In the genomic region with DNA sequence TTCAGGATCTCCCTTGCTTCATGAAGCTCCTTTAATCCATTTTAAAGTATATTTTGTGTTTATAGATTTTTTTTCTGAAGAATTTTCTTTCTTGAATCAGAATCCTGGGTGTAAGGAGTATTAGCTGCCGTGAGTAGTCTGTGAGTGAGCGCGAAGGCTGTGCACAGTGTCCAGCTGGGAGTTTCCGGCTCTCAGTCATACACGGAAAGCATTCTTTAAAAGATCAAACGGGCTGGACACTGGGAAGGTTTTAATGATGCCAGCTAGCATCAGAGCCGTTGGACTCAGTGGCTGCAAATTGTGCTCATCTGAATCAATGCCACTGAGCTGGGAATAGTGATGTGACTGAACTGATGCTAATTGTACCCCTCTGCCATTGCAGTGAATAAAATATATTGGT, we compare ENCODE assay signal across 11 mouse cellular contexts.
A peak's percentile ranks its signal among the peaks of the same experiment; 100 is the strongest.
DNase-seq lines count a peak whose midpoint lies in the region; ATAC-seq lines count a peak whose summit lies in the region.
"Had no signal": no experiment of that assay in that cellular context is flagged by ENCODE, and none has a peak within 500 bp of the region (broad histone marks: within the 10 kb centered on the region; RNA-seq: fewer than 3 reads in every experiment).

No protein-coding gene starts in this region.

- no peak overlapping the region for H3K4me3 ChIP-seq in neural tube, embryonic 13.5 days
- H3K4me3 ChIP-seq in neural tube, embryonic 15.5 days (replicated peaks): no peak overlapping the region
- no peak overlapping the region for H3K4me3 ChIP-seq in hindbrain, embryonic 13.5 days
- H3K4me3 ChIP-seq in kidney, embryonic 14.5 days (ENCODE audit: low read length): no peak overlapping the region

- H3K27ac ChIP-seq in neural tube, embryonic 13.5 days (replicated peaks): no peak overlapping the region
- H3K27ac ChIP-seq in neural tube, embryonic 15.5 days (replicated peaks): no peak overlapping the region
- H3K27ac ChIP-seq in hindbrain, embryonic 13.5 days: peak overlapping the region; percentile 31; the same call in 1 of the 2 replicates
- H3K27ac ChIP-seq in kidney, embryonic 14.5 days (ENCODE audit: low read depth, low read length): no peak overlapping the region

- DNase-seq in cerebellum, postnatal 36 days: peak; percentile 16 to 30
- no peak for DNase-seq in cerebellum, adult 9-10 months
- peak; percentile 35 for DNase-seq in retina, embryonic 14.5 days (ENCODE audit: low spot score)
- no peak for DNase-seq in kidney, postnatal 4 days
- DNase-seq: kidney, postnatal 25 days; lung, adult 18-20 months; thymus, postnatal 4 days had no signal

- no peak for ATAC-seq in neural tube, embryonic 13.5 days (ENCODE audit: low read depth)
- ATAC-seq in neural tube, embryonic 15.5 days (ENCODE audit: low FRiP score): no peak
- ATAC-seq in hindbrain, embryonic 13.5 days (ENCODE audit: low FRiP score): no peak
- no peak for ATAC-seq in kidney, embryonic 14.5 days (ENCODE audit: low FRiP score, low TSS enrichment)

- peaks cover 27% of the 10 kb centered on the region for H3K4me1 ChIP-seq in neural tube, embryonic 13.5 days (replicated peaks)
- peaks cover 11% of the 10 kb centered on the region for H3K4me1 ChIP-seq in neural tube, embryonic 15.5 days
- peaks cover 15% of the 10 kb centered on the region for H3K4me1 ChIP-seq in hindbrain, embryonic 13.5 days (replicated peaks)
- H3K4me1 ChIP-seq in kidney, embryonic 14.5 days (ENCODE audit: control insufficient read depth, insufficient read depth, low read length): peaks cover 4% of the 10 kb centered on the region; the same call in 1 of the 2 replicates

- H3K9ac ChIP-seq in neural tube, embryonic 13.5 days: peak overlapping the region; percentile 34; the same call in 1 of the 2 replicates
- H3K9ac ChIP-seq in neural tube, embryonic 15.5 days (replicated peaks): no peak overlapping the region
- peak overlapping the region; percentile 43; the same call in 1 of the 2 replicates for H3K9ac ChIP-seq in hindbrain, embryonic 13.5 days
- H3K9ac ChIP-seq in kidney, embryonic 14.5 days (ENCODE audit: low read depth, low read length): no peak overlapping the region

- 25% methylated on average over 7 of the region's 7 CpGs for WGBS in neural tube, embryonic 13.5 days
- 14% methylated on average over 7 of the region's 7 CpGs for WGBS in neural tube, embryonic 15.5 days
- WGBS in hindbrain, embryonic 13.5 days: 38% methylated on average over 7 of the region's 7 CpGs
- WGBS in kidney, embryonic 14.5 days: 48% methylated on average over 7 of the region's 7 CpGs

- H3K36me3 ChIP-seq in neural tube, embryonic 13.5 days: no peaks in the 10 kb centered on the region
- H3K36me3 ChIP-seq in neural tube, embryonic 15.5 days: no peaks in the 10 kb centered on the region
- H3K36me3 ChIP-seq in hindbrain, embryonic 13.5 days: no peaks in the 10 kb centered on the region
- H3K36me3 ChIP-seq in kidney, embryonic 14.5 days (ENCODE audit: control insufficient read depth, insufficient read depth, low read length): no peaks in the 10 kb centered on the region

- H3K27me3 ChIP-seq in neural tube, embryonic 13.5 days: no peaks in the 10 kb centered on the region
- H3K27me3 ChIP-seq in neural tube, embryonic 15.5 days (replicated peaks): no peaks in the 10 kb centered on the region
- H3K27me3 ChIP-seq in hindbrain, embryonic 13.5 days: no peaks in the 10 kb centered on the region
- no peaks in the 10 kb centered on the region for H3K27me3 ChIP-seq in kidney, embryonic 14.5 days (ENCODE audit: control insufficient read depth, insufficient read depth, low read length)

- H3K9me3 ChIP-seq in neural tube, embryonic 13.5 days: no peaks in the 10 kb centered on the region
- no peaks in the 10 kb centered on the region for H3K9me3 ChIP-seq in neural tube, embryonic 15.5 days (replicated peaks)
- no peaks in the 10 kb centered on the region for H3K9me3 ChIP-seq in hindbrain, embryonic 13.5 days
- H3K9me3 ChIP-seq in kidney, embryonic 14.5 days (ENCODE audit: control insufficient read depth, low read length): no peaks in the 10 kb centered on the region

- H3K4me2 ChIP-seq in neural tube, embryonic 13.5 days: 0 out of 2 replicates have a peak overlapping the region, but pooled peaks have one; percentile 11
- H3K4me2 ChIP-seq in neural tube, embryonic 15.5 days: no peak overlapping the region; the same call in 1 of the 2 replicates
- H3K4me2 ChIP-seq in hindbrain, embryonic 13.5 days: no peak overlapping the region
- no peak overlapping the region for H3K4me2 ChIP-seq in kidney, embryonic 14.5 days (replicated peaks; ENCODE audit: low read depth, low read length)

Comparison
In these comparisons a context has a peak if more than half of its experiments do, and no peak if none do; other contexts are left out.
1. DNase-seq: peak in cerebellum, postnatal 36 days (2 of 2) and retina, embryonic 14.5 days (single experiment); none in cerebellum, adult 9-10 months (single experiment) and kidney, postnatal 4 days (0 of 2).
2. H3K9ac ChIP-seq: peak in neural tube, embryonic 13.5 days (single experiment) and hindbrain, embryonic 13.5 days (single experiment); none in neural tube, embryonic 15.5 days (single experiment) and kidney, embryonic 14.5 days (single experiment).